Mouse (Mus musculus): Measurements from ENCODE around the gene Gjb2.

Gene Gjb2

GRCm38 (mm10) chr14:57069906-57070305, 34.6 kb downstream of the Gjb2 start:
- DNase-seq (ENCODE audit: low spot score in 2 of 2), result peak; percentile 51 to 56

- no peak for DNase-seq (ENCODE audit: low spot score in 2 of 2)
Measured at GRCm38 (mm10) chr14:57066053-57066452, 38.4 kb downstream of the Gjb2 start.

- DNase-seq (ENCODE audit: low spot score in 2 of 2), result peak; percentile 81
Measured at GRCm38 (mm10) chr14:57060052-57060451, 44.5 kb downstream of the Gjb2 start.

GRCm38 (mm10) chr14:57057563-57058321, 46.8 kb downstream of the Gjb2 start, which contains the start of gene Gja3:
Gja3 (minus strand) TSS chr14:57058100.
- DNase-seq (ENCODE audit: low spot score in 2 of 2), result peak in 1 of 2 experiments; percentile 15

- no peak for DNase-seq (ENCODE audit: low spot score in 2 of 2)
Measured at GRCm38 (mm10) chr14:57057204-57057562, 47.3 kb downstream of the Gjb2 start.

GRCm38 (mm10) chr14:57052713-57053112, 51.8 kb downstream of the Gjb2 start:
- DNase-seq (ENCODE audit: low spot score in 2 of 2), result no peak
